ENCODE assay signal across 8 mouse cellular contexts in the genomic region with DNA sequence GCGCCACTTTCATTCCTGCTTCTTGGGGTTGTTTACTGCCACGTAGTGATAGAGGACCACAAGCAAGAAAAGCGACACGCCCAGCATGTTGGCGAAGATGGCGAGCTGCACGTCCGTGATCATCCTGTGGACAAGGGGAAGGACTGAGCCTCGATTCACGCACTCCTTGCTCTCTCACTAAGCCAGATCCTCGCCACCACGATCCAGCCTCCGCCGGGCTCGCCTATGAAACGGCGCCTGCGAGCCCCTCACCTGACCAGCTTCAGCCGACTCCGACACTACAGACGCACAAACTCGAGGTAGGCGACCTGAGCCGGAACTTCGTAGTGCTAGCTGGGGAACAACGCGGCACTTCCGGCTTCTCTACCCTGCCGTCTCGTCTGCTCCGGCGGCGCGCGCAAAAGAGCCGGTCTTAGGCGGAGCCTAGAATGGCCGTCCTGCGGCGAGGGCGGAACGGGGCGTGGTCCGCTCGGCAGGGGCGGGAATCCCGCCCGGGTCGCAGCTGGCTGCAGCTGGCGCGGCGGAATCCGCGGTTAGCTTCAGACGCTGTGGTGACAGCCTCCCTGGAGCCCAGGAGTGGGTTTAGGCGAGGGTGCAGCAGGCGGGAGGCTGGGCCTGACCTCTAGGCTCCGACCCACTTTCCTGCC. TPM values are rescaled to one million over a fixed set of nuclear protein-coding genes. Genes with fewer than 3 reads are reported as not detected.
A peak's percentile ranks its signal among the peaks of the same experiment; 100 is the strongest.
DNase-seq lines count a peak whose midpoint lies in the region; ATAC-seq and TF ChIP-seq lines count a peak whose summit lies in the region.

TSS of gene Ost4 (minus strand) at position 376 of the 647 bp plus-strand sequence.

- peaks cover 37% of the 10 kb centered on the region for H3K36me3 ChIP-seq in forebrain, embryonic 10.5 days (replicated peaks)
- H3K36me3 ChIP-seq in heart, embryonic 15.5 days = peaks cover 26% of the 10 kb centered on the region
- H3K36me3 ChIP-seq in liver, embryonic 14.5 days (replicated peaks; ENCODE audit: control insufficient read depth, insufficient read depth, low read depth) = peaks cover 29% of the 10 kb centered on the region
- peaks cover 7% of the 10 kb centered on the region for H3K36me3 ChIP-seq in neural tube, embryonic 11.5 days (ENCODE audit: control insufficient read depth, insufficient read depth, low read length)
- H3K36me3 ChIP-seq in stomach, postnatal 0 days (ENCODE audit: control insufficient read depth, insufficient read depth, low read length) = peaks cover 13% of the 10 kb centered on the region

- H3K4me3 ChIP-seq in forebrain, embryonic 10.5 days = peak within 1 kb of the TSS; percentile 84
- H3K4me3 ChIP-seq in heart, embryonic 15.5 days = peak within 1 kb of the TSS; percentile 64
- peak within 1 kb of the TSS; percentile 72 to 78 for H3K4me3 ChIP-seq in liver, embryonic 14.5 days (ENCODE audit: insufficient read depth in 1 of 2, low read depth in 2 of 2, low read length in 2 of 2)
- H3K4me3 ChIP-seq in neural tube, embryonic 11.5 days (ENCODE audit: low read depth, low read length) = peak within 1 kb of the TSS; percentile 62
- peak within 1 kb of the TSS; percentile 71 for H3K4me3 ChIP-seq in stomach, postnatal 0 days (ENCODE audit: low read depth, low read length)

- H3K27ac ChIP-seq in forebrain, embryonic 10.5 days = peak within 1 kb of the TSS; percentile 91
- H3K27ac ChIP-seq in heart, embryonic 15.5 days = peak within 1 kb of the TSS; percentile 95
- H3K27ac ChIP-seq in liver, embryonic 14.5 days = peak within 1 kb of the TSS; percentile 83
- peak within 1 kb of the TSS; percentile 73 for H3K27ac ChIP-seq in neural tube, embryonic 11.5 days (ENCODE audit: low read depth, low read length)
- H3K27ac ChIP-seq in stomach, postnatal 0 days (replicated peaks) = peak within 1 kb of the TSS; percentile 96

- TF ChIP-seq EP300 in liver, embryonic 14.5 days (IDR thresholded peaks at IDR 0.05; ENCODE audit: low read depth) = peak; percentile 21; the same call in 1 of the 2 replicates
- TF ChIP-seq EP300 in stomach, postnatal 0 days (optimal IDR thresholded peaks at IDR 0.05) = no peak

- peak within 1 kb of the TSS; percentile 73 for H3K9ac ChIP-seq in heart, embryonic 15.5 days
- H3K9ac ChIP-seq in liver, embryonic 14.5 days (replicated peaks) = peak within 1 kb of the TSS; percentile 79
- peak within 1 kb of the TSS; percentile 67 for H3K9ac ChIP-seq in neural tube, embryonic 11.5 days (ENCODE audit: low read length)
- peak within 1 kb of the TSS; percentile 80 for H3K9ac ChIP-seq in stomach, postnatal 0 days (ENCODE audit: low read length)

- under 1% methylated on average over 58 of the region's 58 CpGs for WGBS in forebrain, embryonic 10.5 days
- under 1% methylated on average over 58 of the region's 58 CpGs for WGBS in heart, embryonic 15.5 days
- whole genome bisulfite sequencing in liver, embryonic 14.5 days (ENCODE audit: insufficient replicate concordance) = under 1% methylated on average over 58 of the region's 58 CpGs
- under 1% methylated on average over 58 of the region's 58 CpGs for WGBS in neural tube, embryonic 11.5 days
- WGBS in stomach, postnatal 0 days = under 1% methylated on average over 58 of the region's 58 CpGs

- peaks cover 51% of the 10 kb centered on the region for H3K4me1 ChIP-seq in forebrain, embryonic 10.5 days
- H3K4me1 ChIP-seq in heart, embryonic 15.5 days (replicated peaks) = peaks cover 61% of the 10 kb centered on the region
- H3K4me1 ChIP-seq in liver, embryonic 14.5 days (replicated peaks; ENCODE audit: control insufficient read depth in 2 of 2, insufficient read depth in 2 of 2, low read length in 1 of 2) = peaks cover 7 to 37% of the 10 kb centered on the region in 2 experiments
- peaks cover 11% of the 10 kb centered on the region for H3K4me1 ChIP-seq in neural tube, embryonic 11.5 days (ENCODE audit: control insufficient read depth, insufficient read depth, low read length)
- H3K4me1 ChIP-seq in stomach, postnatal 0 days (replicated peaks; ENCODE audit: control insufficient read depth, insufficient read depth) = peaks cover 14% of the 10 kb centered on the region

- peaks cover 16% of the 10 kb centered on the region for H3K27me3 ChIP-seq in forebrain, embryonic 10.5 days (ENCODE audit: poor library complexity, severe bottlenecking)
- H3K27me3 ChIP-seq in heart, embryonic 15.5 days = no peaks in the 10 kb centered on the region
- H3K27me3 ChIP-seq in liver, embryonic 14.5 days (ENCODE audit: control insufficient read depth, insufficient read depth, low read length) = no peaks in the 10 kb centered on the region
- H3K27me3 ChIP-seq in neural tube, embryonic 11.5 days (ENCODE audit: control insufficient read depth, insufficient read depth, low read length) = no peaks in the 10 kb centered on the region
- H3K27me3 ChIP-seq in stomach, postnatal 0 days (ENCODE audit: control insufficient read depth, insufficient read depth, low read length) = no peaks in the 10 kb centered on the region

- H3K4me2 ChIP-seq in heart, embryonic 15.5 days = peak within 1 kb of the TSS; percentile 88
- peak within 1 kb of the TSS; percentile 97 for H3K4me2 ChIP-seq in liver, embryonic 14.5 days (ENCODE audit: low read depth)
- peak within 1 kb of the TSS; percentile 81 for H3K4me2 ChIP-seq in neural tube, embryonic 11.5 days (ENCODE audit: low read depth)
- peak within 1 kb of the TSS; percentile 81 for H3K4me2 ChIP-seq in stomach, postnatal 0 days (replicated peaks; ENCODE audit: low read depth)

- TF ChIP-seq CTCF in liver, embryonic 14.5 days (IDR thresholded peaks at IDR 0.05; ENCODE audit: low read depth) = 0 out of 2 replicates have a peak, but pooled peaks have one; percentile 8
- 0 out of 2 replicates have a peak, but pooled peaks have one; percentile 5 for TF ChIP-seq CTCF in stomach, postnatal 0 days (IDR thresholded peaks at IDR 0.05; ENCODE audit: low read depth)

- H3K9me3 ChIP-seq in forebrain, embryonic 10.5 days = no peaks in the 10 kb centered on the region
- H3K9me3 ChIP-seq in heart, embryonic 15.5 days (replicated peaks) = no peaks in the 10 kb centered on the region
- no peaks in the 10 kb centered on the region for H3K9me3 ChIP-seq in liver, embryonic 14.5 days (ENCODE audit: control insufficient read depth, low read length)
- H3K9me3 ChIP-seq in neural tube, embryonic 11.5 days (ENCODE audit: control insufficient read depth, low read length) = no peaks in the 10 kb centered on the region
- no peaks in the 10 kb centered on the region for H3K9me3 ChIP-seq in stomach, postnatal 0 days (ENCODE audit: control insufficient read depth, low read length)

- DNase-seq in c-Kit-negative CD71-positive TER-119-positive erythroid progenitor cells, embryonic 14.5 days (ENCODE audit: low read depth, low spot score) = peak; percentile 92
- DNase-seq in forebrain, embryonic 10.5 days (ENCODE audit: extremely low spot score, low spot score) = peak; percentile 96
- DNase-seq in kidney, postnatal 25 days = peak; percentile 98 to 99
- peak; percentile 93 to 94 (median 93) for DNase-seq in liver, embryonic 14.5 days (ENCODE audit: low read depth in 3 of 3, low spot score in 3 of 3)
- peak; percentile 97 for DNase-seq in neural tube, embryonic 11.5 days (ENCODE audit: low spot score)
- peak; percentile 97 for DNase-seq in stomach, postnatal 0 days (ENCODE audit: low spot score)

- peak; percentile 99 for ATAC-seq in CD4-positive, CD25-positive, alpha-beta regulatory T cell, adult 4 months
- peak; percentile 93 for ATAC-seq in heart, embryonic 15.5 days (replicated peaks; ENCODE audit: insufficient number of reproducible peaks, insufficient read depth, low FRiP score, low read depth)
- peak; percentile 97 for ATAC-seq in liver, embryonic 14.5 days (ENCODE audit: insufficient read depth)
- ATAC-seq in neural tube, embryonic 11.5 days (ENCODE audit: insufficient read depth, low FRiP score, low TSS enrichment) = peak; percentile 95
- peak; percentile 95 for ATAC-seq in stomach, postnatal 0 days (ENCODE audit: low FRiP score, low TSS enrichment)

RNA-seq across cellular contexts. Expression of gene Ost4, which starts in this region (rescaled TPM):
- 100 to 1,000 TPM; 200 to 285 TPM for polyA plus RNA-seq in CD4-positive, CD25-positive, alpha-beta regulatory T cell, adult 4 months (2017; shearing (Covaris generic))
- polyA plus RNA-seq in forebrain, embryonic 10.5 days (2016; fragmentation: Nextera tagmentation; extraction: Ambion mirVana) = 392 and 397 TPM in 2 replicates
- 372 and 381 TPM in 2 replicates for polyA plus RNA-seq in heart, embryonic 15.5 days (2015; fragmentation: Nextera tagmentation; extraction: Ambion mirVana)
- 142 and 216 TPM in 2 replicates for polyA plus RNA-seq in liver, embryonic 14.5 days (2012; rRNA removed)
- polyA plus RNA-seq in liver, embryonic 14.5 days (2014; fragmentation: Nextera tagmentation; extraction: Ambion mirVana) = 412 and 420 TPM in 2 replicates
- polyA plus RNA-seq in neural tube, embryonic 11.5 days (2014; fragmentation: Nextera tagmentation; extraction: Ambion mirVana) = 354 and 368 TPM in 2 replicates
- polyA plus RNA-seq in stomach, postnatal 0 days (2015; fragmentation: Nextera tagmentation; extraction: Ambion mirVana) = 368 and 397 TPM in 2 replicates

Comparison
In these comparisons a context has a peak if more than half of its experiments do, and no peak if none do; other contexts are left out.
1. Peak in every context shown above with its lines: DNase-seq, ATAC-seq, H3K4me3 ChIP-seq and H3K27ac ChIP-seq.